Mouse (Mus musculus): ENCODE measurements around the gene Gm3259.
"Not testable (repeated sequence)": the region's sequence is repeated elsewhere in the genome, so short reads cannot be mapped to it uniquely, and the experiment has no call there.

Gm3259 gene

GRCm38 (mm10) chr5:95305611-95306010, at the start of gene Gm3259:
Gm3259 (plus strand) TSS chr5:95305911.
- DNase-seq = not testable (repeated sequence)

- not testable (repeated sequence) for DNase-seq
These were observed 33.0 kb upstream of the Gm3259 start, which contains the start of gene Gm10424 for GRCm38 (mm10) chr5:95272668-95273067. Gm10424 (minus strand) TSS chr5:95272768.
